Mouse (Mus musculus) cortical plate, adult 2 months (tissue): ENCODE data around the gene Cyp2d11. TPM values are rescaled to one million over a fixed set of nuclear protein-coding genes. Genes with fewer than 3 reads are reported as not detected.

Source experiments
- H3K27ac ChIP-seq: fragments of 200-500 bp; 2 replicates; pipeline ENCODE4 v1.5.1; 2012; ENCODE audit warnings: low read length, control low read depth, inconsistent platforms; ENCODE audit not compliant: insufficient read depth
- H3K4me1 ChIP-seq: fragments of 200-500 bp; 2 replicates; pipeline ENCODE4 v1.6.1; 2011; ENCODE audit warnings: low read length; ENCODE audit not compliant: control insufficient read depth, insufficient read depth
- H3K4me3 ChIP-seq: fragments of 200-500 bp; 2 replicates; pipeline ENCODE4 v1.5.1; 2011; ENCODE audit warnings: mild to moderate bottlenecking, low read length, control low read depth; ENCODE audit not compliant: insufficient read depth
- CTCF ChIP-seq: fragments of 200-500 bp; IDR thresholded peaks from 2 replicates; pipeline ENCODE4 v1.5.1; 2011; ENCODE audit warnings: mild to moderate bottlenecking, control low read depth, low read length; ENCODE audit not compliant: insufficient read depth; ENCODE audit errors: extremely low read depth
- POLR2A ChIP-seq: fragments of 200-500 bp; IDR thresholded peaks from 2 replicates; pipeline ENCODE4 v1.6.1; 2011; ENCODE audit warnings: mild to moderate bottlenecking, low read length, control low read depth; ENCODE audit not compliant: insufficient read depth; ENCODE audit errors: extremely low read depth
- polyA plus RNA-seq: library from polyadenylated mRNA; depleted of rRNA; stranded (reverse); fragments of >200 nt; gene quantifications from 2 replicates; pipeline ENCODE4 v1.2.3, GENCODE M21; 2012; rRNA removed

Gene Cyp2d11
- polyA plus RNA-seq, 1 experiment: not detected

- TF ChIP-seq CTCF: no peak
- no peak for TF ChIP-seq POLR2A
- Histone ChIP-seq H3K4me3 (peak overlapping the region; percentile 58), H3K4me1 (peaks cover 4% of the 10 kb centered on the region), H3K27ac (peak overlapping the region; percentile 33; the same call in 1 of the 2 replicates)
These were observed 47.1 kb downstream of the Cyp2d11 start for GRCm38 (mm10) chr15:82346580-82347302.

- peak overlapping the region; percentile 58 for H3K4me3 ChIP-seq
- TF ChIP-seq POLR2A (no peak; the same call in 1 of the 2 replicates), CTCF (no peak)
- H3K4me1 ChIP-seq: peaks cover 4% of the 10 kb centered on the region
- H3K27ac ChIP-seq: peak overlapping the region; percentile 92
These were observed 47.9 kb downstream of the Cyp2d11 start for GRCm38 (mm10) chr15:82345820-82346470.

GRCm38 (mm10) chr15:82344971-82345370 lies 48.9 kb downstream of the Cyp2d11 start:
- Histone ChIP-seq H3K4me3 (no peak overlapping the region), H3K27ac (no peak overlapping the region), H3K4me1 (peaks cover 4% of the 10 kb centered on the region)
- no peak for TF ChIP-seq CTCF
- TF ChIP-seq POLR2A: no peak

GRCm38 (mm10) chr15:82343368-82344287 lies 50.2 kb downstream of the Cyp2d11 start:
- no peak overlapping the region for H3K4me3 ChIP-seq
- H3K4me1 ChIP-seq: peaks cover 4% of the 10 kb centered on the region
- no peak for TF ChIP-seq POLR2A
- TF ChIP-seq CTCF: no peak
- no peak overlapping the region for H3K27ac ChIP-seq

GRCm38 (mm10) chr15:82342543-82342935 lies 51.3 kb downstream of the Cyp2d11 start:
- no peak overlapping the region for H3K27ac ChIP-seq
- no peak for TF ChIP-seq CTCF
- no peak for TF ChIP-seq POLR2A
- no peak overlapping the region for H3K4me3 ChIP-seq
- peaks cover 5% of the 10 kb centered on the region for H3K4me1 ChIP-seq

GRCm38 (mm10) chr15:82341675-82342542 lies 51.9 kb downstream of the Cyp2d11 start:
- peaks cover 3% of the 10 kb centered on the region; the same call in 1 of the 2 replicates for H3K4me1 ChIP-seq
- TF ChIP-seq CTCF (no peak), POLR2A (no peak)
- H3K27ac ChIP-seq: no peak overlapping the region
- no peak overlapping the region for H3K4me3 ChIP-seq

- H3K4me3 ChIP-seq: no peak overlapping the region
- H3K4me1 ChIP-seq: peaks cover 3% of the 10 kb centered on the region; the same call in 1 of the 2 replicates
These were observed 52.8 kb downstream of the Cyp2d11 start for GRCm38 (mm10) chr15:82341036-82341501.

GRCm38 (mm10) chr15:82340414-82341035 lies 53.3 kb downstream of the Cyp2d11 start:
- no peak overlapping the region for H3K4me3 ChIP-seq
- TF ChIP-seq CTCF (no peak), POLR2A (no peak)
- peaks cover 3% of the 10 kb centered on the region; the same call in 1 of the 2 replicates for H3K4me1 ChIP-seq
- H3K27ac ChIP-seq: no peak overlapping the region

More at GRCm38 (mm10) chr15:82341036-82341501, 52.8 kb downstream of the Cyp2d11 start:
- TF ChIP-seq POLR2A: no peak
- no peak for TF ChIP-seq CTCF
- no peak overlapping the region for H3K27ac ChIP-seq

- peaks cover 3% of the 10 kb centered on the region; the same call in 1 of the 2 replicates for H3K4me1 ChIP-seq
- H3K27ac ChIP-seq: no peak overlapping the region
- no peak for TF ChIP-seq POLR2A
- no peak for TF ChIP-seq CTCF
- H3K4me3 ChIP-seq: no peak overlapping the region
These were observed 54.1 kb downstream of the Cyp2d11 start for GRCm38 (mm10) chr15:82339634-82340254.

Other genes starting within 250 kb of the Cyp2d11 start
- gene Srebf2, start 246.8 kb downstream of the Cyp2d11 start, polyA plus RNA-seq: 138 and 166 TPM in 2 replicates
- gene Shisa8, start 181.2 kb downstream of the Cyp2d11 start, polyA plus RNA-seq: 5.3 and 6.7 TPM in 2 replicates
- 0.48 and 0.76 TPM in 2 replicates for gene Tnfrsf13c, start 169.7 kb downstream of the Cyp2d11 start, polyA plus RNA-seq
- gene Cenpm, start 149.3 kb downstream of the Cyp2d11 start, polyA plus RNA-seq: 6.7 and 7.0 TPM in 2 replicates
- gene 1500009C09Rik, start 141.6 kb downstream of the Cyp2d11 start, polyA plus RNA-seq: 155 TPM in 2 replicates
- gene Sept3, start 119.1 kb downstream of the Cyp2d11 start, polyA plus RNA-seq: 367 and 405 TPM in 2 replicates
- gene Wbp2nl, start 95.1 kb downstream of the Cyp2d11 start, polyA plus RNA-seq: 0.13 TPM in 1 of 2 replicates, not detected in the other
- gene Naga, start 55.1 kb downstream of the Cyp2d11 start, polyA plus RNA-seq: 52.8 and 54.8 TPM in 2 replicates
- gene Pheta2, start 55.1 kb downstream of the Cyp2d11 start, polyA plus RNA-seq: 0.49 and 0.52 TPM in 2 replicates
- gene Smdt1, start 55.1 kb downstream of the Cyp2d11 start, polyA plus RNA-seq: 279 and 280 TPM in 2 replicates
- 461 and 466 TPM in 2 replicates for gene Ndufa6, start 39.7 kb downstream of the Cyp2d11 start, polyA plus RNA-seq
- gene Cyp2d22, start 13.8 kb downstream of the Cyp2d11 start, polyA plus RNA-seq: 50.3 and 57.9 TPM in 2 replicates
- not detected in 2 replicates for gene Cyp2d10, start 13.2 kb upstream of the Cyp2d11 start, polyA plus RNA-seq
- gene Cyp2d9, start 39.4 kb upstream of the Cyp2d11 start, polyA plus RNA-seq: not detected in 2 replicates
- gene Cyp2d12, start 161.1 kb upstream of the Cyp2d11 start, polyA plus RNA-seq: not detected in 2 replicates
- not detected in 2 replicates for gene Cyp2d34, start 226.9 kb upstream of the Cyp2d11 start, polyA plus RNA-seq